Mouse (Mus musculus): Measurements from ENCODE around the gene Madd.

DNA sequence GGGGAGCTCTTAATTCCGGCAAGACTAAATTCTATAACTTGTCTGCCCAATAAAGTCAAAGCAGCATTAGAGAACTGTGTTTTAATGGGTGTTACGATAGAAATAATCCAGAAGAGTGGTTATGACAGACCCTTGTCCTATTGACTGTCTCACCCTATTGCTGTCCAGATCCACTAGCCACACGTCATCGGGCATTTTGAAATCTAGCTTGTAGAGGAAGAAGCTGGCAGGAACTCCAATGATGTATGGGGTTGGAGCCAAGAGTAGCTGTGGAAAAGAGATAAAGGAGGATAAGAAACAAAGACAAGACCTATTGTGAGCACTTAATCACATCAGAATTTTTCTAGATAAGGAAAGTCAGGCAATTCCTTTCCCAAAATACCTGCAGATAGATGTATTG is 8.1 kb downstream of the Madd start:
- TF ChIP-seq POLR2A (IDR thresholded peaks at IDR 0.05; ENCODE audit: borderline replicate concordance, control insufficient read depth, low read depth, low read length) (no peak), CTCF (IDR thresholded peaks at IDR 0.05; ENCODE audit: control insufficient read depth, insufficient read depth, low read length) (no peak)

Measured in bone marrow, adult 2 months (tissue).